Mouse (Mus musculus): Measurements from ENCODE around the gene Crtc3. TPM values are rescaled to one million over a fixed set of nuclear protein-coding genes. Genes with fewer than 3 reads are reported as not detected.

The Crtc3 gene
- polyA plus RNA-seq, 1 experiment: 6.4 TPM

DNA sequence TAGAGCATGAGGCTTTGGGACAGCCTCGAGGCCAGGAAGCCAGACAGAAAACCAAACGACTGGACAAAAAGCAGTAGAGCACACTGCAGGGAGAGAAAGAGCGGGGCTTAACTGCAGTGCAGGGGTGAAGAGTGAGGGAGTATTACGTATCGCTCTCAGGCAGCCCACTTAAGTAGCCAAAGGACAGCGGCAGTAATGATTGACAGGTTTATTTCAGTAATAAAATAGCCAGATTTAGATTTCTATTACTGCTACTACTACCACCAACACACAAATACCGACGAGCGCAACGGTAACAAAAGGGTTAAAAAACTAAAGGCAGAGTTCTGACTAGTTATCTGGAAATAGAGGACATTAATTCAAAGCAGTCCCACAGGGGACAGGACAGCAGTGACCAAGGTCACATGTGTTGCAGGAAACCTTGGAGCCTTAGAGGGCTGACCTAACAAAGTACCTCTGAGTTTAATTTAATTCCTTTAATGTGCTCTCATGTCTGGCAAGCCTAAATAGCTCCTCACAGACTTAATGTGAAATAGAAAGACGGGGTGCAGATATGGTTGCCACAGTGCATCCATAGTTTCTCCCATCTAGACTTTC, 76.4 kb downstream of the Crtc3 start:
- no peaks in the 10 kb centered on the region for H3K79me2 ChIP-seq (ENCODE audit: control insufficient read depth, insufficient read depth)
- H3K27me3 ChIP-seq (ENCODE audit: control insufficient read depth, insufficient read depth, insufficient read length): no peaks in the 10 kb centered on the region
- no peak for TF ChIP-seq CEBPB (IDR thresholded peaks at IDR 0.05; ENCODE audit: low read depth)
- TF ChIP-seq MYOG (IDR thresholded peaks at IDR 0.05; ENCODE audit: control insufficient read depth, extremely low read depth, insufficient read length): no peak
- TF ChIP-seq MYOD1 (IDR thresholded peaks at IDR 0.05; ENCODE audit: control insufficient read depth, insufficient read length, low read depth): no peak
- no peak for TF ChIP-seq MAX (IDR thresholded peaks at IDR 0.05)
- no peak for TF ChIP-seq FOSL1 (IDR thresholded peaks at IDR 0.05; ENCODE audit: insufficient read depth, low read length, poor library complexity, severe bottlenecking)
- no peak for TF ChIP-seq CTCF (IDR thresholded peaks at IDR 0.05; ENCODE audit: control insufficient read depth, insufficient read depth, insufficient read length)
- TF ChIP-seq USF1 (IDR thresholded peaks at IDR 0.05; ENCODE audit: low read depth): no peak
- H3K4me3 ChIP-seq (ENCODE audit: insufficient read depth, poor library complexity, severe bottlenecking): no peak overlapping the region
- H3ac ChIP-seq (ENCODE audit: control insufficient read depth, insufficient read length, low read depth): no peak overlapping the region
- no peaks in the 10 kb centered on the region for H3K79me3 ChIP-seq (ENCODE audit: low read depth)
- H3K36me3 ChIP-seq (ENCODE audit: control insufficient read depth, insufficient read depth): peaks cover 5% of the 10 kb centered on the region

DNA sequence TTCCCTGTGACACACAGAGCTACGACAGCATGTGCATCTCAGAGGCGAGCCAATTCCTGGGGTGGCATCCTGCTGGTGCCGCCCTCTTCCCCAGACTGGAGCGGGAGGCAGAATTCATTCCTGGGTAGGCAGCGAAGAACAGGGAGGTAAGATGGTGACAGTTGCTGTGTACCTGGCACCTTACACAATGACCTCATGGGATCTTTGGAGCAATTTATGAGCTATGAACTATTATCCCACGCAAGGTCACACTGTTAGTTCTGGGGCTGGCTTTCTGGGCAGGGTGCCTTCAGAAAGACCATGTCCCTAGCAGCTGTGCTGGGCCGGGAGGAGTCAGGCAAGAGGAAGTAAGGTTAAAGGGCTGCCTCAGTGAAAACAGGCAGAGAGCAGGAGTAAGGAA, 77.0 kb downstream of the Crtc3 start:
- H3ac ChIP-seq (ENCODE audit: control insufficient read depth, insufficient read length, low read depth): no peak overlapping the region
- no peak overlapping the region for H3K4me3 ChIP-seq (ENCODE audit: insufficient read depth, poor library complexity, severe bottlenecking)
- H3K36me3 ChIP-seq (ENCODE audit: control insufficient read depth, insufficient read depth): peaks cover 2% of the 10 kb centered on the region
- no peaks in the 10 kb centered on the region for H3K79me3 ChIP-seq (ENCODE audit: low read depth)
- no peaks in the 10 kb centered on the region for H3K27me3 ChIP-seq (ENCODE audit: control insufficient read depth, insufficient read depth, insufficient read length)
- no peaks in the 10 kb centered on the region for H3K79me2 ChIP-seq (ENCODE audit: control insufficient read depth, insufficient read depth)
- TF ChIP-seq MYOD1 (IDR thresholded peaks at IDR 0.05; ENCODE audit: control insufficient read depth, insufficient read length, low read depth): no peak
- TF ChIP-seq USF1 (IDR thresholded peaks at IDR 0.05; ENCODE audit: low read depth): no peak
- TF ChIP-seq CEBPB (IDR thresholded peaks at IDR 0.05; ENCODE audit: low read depth): no peak
- no peak for TF ChIP-seq MAX (IDR thresholded peaks at IDR 0.05)
- TF ChIP-seq MYOG (IDR thresholded peaks at IDR 0.05; ENCODE audit: control insufficient read depth, extremely low read depth, insufficient read length): no peak
- TF ChIP-seq CTCF (IDR thresholded peaks at IDR 0.05; ENCODE audit: control insufficient read depth, insufficient read depth, insufficient read length): no peak
- no peak for TF ChIP-seq FOSL1 (IDR thresholded peaks at IDR 0.05; ENCODE audit: insufficient read depth, low read length, poor library complexity, severe bottlenecking)

DNA sequence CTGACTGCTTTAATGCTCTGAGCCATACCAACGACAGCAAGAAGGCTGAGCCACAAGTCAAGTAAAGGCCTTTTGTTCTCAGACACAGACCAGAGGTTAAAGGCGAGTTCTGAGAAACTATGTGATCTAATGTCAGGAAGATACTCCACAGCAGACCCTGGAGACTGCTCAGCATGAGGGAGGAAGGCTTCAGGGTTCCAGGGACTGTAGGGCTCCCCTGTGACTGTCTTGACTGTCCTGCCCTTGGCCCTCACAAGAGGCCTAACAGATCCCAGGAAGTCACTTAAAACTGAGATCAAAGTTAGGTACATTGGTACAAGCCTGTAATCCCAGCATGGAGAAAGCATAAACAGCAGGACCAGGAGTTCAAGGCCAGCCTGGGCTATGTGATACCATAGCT, 81.2 kb downstream of the Crtc3 start:
- TF ChIP-seq USF1 (IDR thresholded peaks at IDR 0.05; ENCODE audit: low read depth) (no peak), CEBPB (IDR thresholded peaks at IDR 0.05; ENCODE audit: low read depth) (no peak), MYOG (IDR thresholded peaks at IDR 0.05; ENCODE audit: control insufficient read depth, extremely low read depth, insufficient read length) (no peak), MYOD1 (IDR thresholded peaks at IDR 0.05; ENCODE audit: control insufficient read depth, insufficient read length, low read depth) (no peak), MAX (IDR thresholded peaks at IDR 0.05) (no peak), CTCF (IDR thresholded peaks at IDR 0.05; ENCODE audit: control insufficient read depth, insufficient read depth, insufficient read length) (no peak), FOSL1 (IDR thresholded peaks at IDR 0.05; ENCODE audit: insufficient read depth, low read length, poor library complexity, severe bottlenecking) (no peak)
- H3ac ChIP-seq (ENCODE audit: control insufficient read depth, insufficient read length, low read depth): no peak overlapping the region

GRCm38 (mm10) chr7:80606435-80606834, 82.2 kb downstream of the Crtc3 start:
- Histone ChIP-seq H3K36me3 (ENCODE audit: control insufficient read depth, insufficient read depth) (no peaks in the 10 kb centered on the region), H3K27me3 (ENCODE audit: control insufficient read depth, insufficient read depth, insufficient read length) (no peaks in the 10 kb centered on the region), H3ac (ENCODE audit: control insufficient read depth, insufficient read length, low read depth) (no peak overlapping the region), H3K79me3 (ENCODE audit: low read depth) (no peaks in the 10 kb centered on the region), H3K4me3 (ENCODE audit: insufficient read depth, poor library complexity, severe bottlenecking) (no peak overlapping the region), H3K79me2 (ENCODE audit: control insufficient read depth, insufficient read depth) (no peaks in the 10 kb centered on the region)
- TF ChIP-seq FOSL1 (IDR thresholded peaks at IDR 0.05; ENCODE audit: insufficient read depth, low read length, poor library complexity, severe bottlenecking) (no peak), CEBPB (IDR thresholded peaks at IDR 0.05; ENCODE audit: low read depth) (no peak), CTCF (IDR thresholded peaks at IDR 0.05; ENCODE audit: control insufficient read depth, insufficient read depth, insufficient read length) (no peak), MYOG (IDR thresholded peaks at IDR 0.05; ENCODE audit: control insufficient read depth, extremely low read depth, insufficient read length) (no peak), MYOD1 (IDR thresholded peaks at IDR 0.05; ENCODE audit: control insufficient read depth, insufficient read length, low read depth) (no peak), USF1 (IDR thresholded peaks at IDR 0.05; ENCODE audit: low read depth) (no peak)

More for the DNA sequence above, 81.2 kb downstream of the Crtc3 start:
- Histone ChIP-seq H3K79me3 (ENCODE audit: low read depth) (no peaks in the 10 kb centered on the region), H3K36me3 (ENCODE audit: control insufficient read depth, insufficient read depth) (no peaks in the 10 kb centered on the region), H3K27me3 (ENCODE audit: control insufficient read depth, insufficient read depth, insufficient read length) (no peaks in the 10 kb centered on the region), H3K79me2 (ENCODE audit: control insufficient read depth, insufficient read depth) (no peaks in the 10 kb centered on the region), H3K4me3 (ENCODE audit: insufficient read depth, poor library complexity, severe bottlenecking) (no peak overlapping the region)

- Histone ChIP-seq H3K79me2 (ENCODE audit: control insufficient read depth, insufficient read depth) (no peaks in the 10 kb centered on the region), H3ac (ENCODE audit: control insufficient read depth, insufficient read length, low read depth) (no peak overlapping the region), H3K36me3 (ENCODE audit: control insufficient read depth, insufficient read depth) (no peaks in the 10 kb centered on the region), H3K4me3 (ENCODE audit: insufficient read depth, poor library complexity, severe bottlenecking) (no peak overlapping the region), H3K79me3 (ENCODE audit: low read depth) (no peaks in the 10 kb centered on the region), H3K27me3 (ENCODE audit: control insufficient read depth, insufficient read depth, insufficient read length) (no peaks in the 10 kb centered on the region)
- TF ChIP-seq MAX (IDR thresholded peaks at IDR 0.05): no peak
- TF ChIP-seq MYOD1 (IDR thresholded peaks at IDR 0.05; ENCODE audit: control insufficient read depth, insufficient read length, low read depth): no peak
- TF ChIP-seq CEBPB (IDR thresholded peaks at IDR 0.05; ENCODE audit: low read depth): no peak
- no peak for TF ChIP-seq USF1 (IDR thresholded peaks at IDR 0.05; ENCODE audit: low read depth)
- no peak for TF ChIP-seq MYOG (IDR thresholded peaks at IDR 0.05; ENCODE audit: control insufficient read depth, extremely low read depth, insufficient read length)
- TF ChIP-seq FOSL1 (IDR thresholded peaks at IDR 0.05; ENCODE audit: insufficient read depth, low read length, poor library complexity, severe bottlenecking): no peak
- TF ChIP-seq CTCF (IDR thresholded peaks at IDR 0.05; ENCODE audit: control insufficient read depth, insufficient read depth, insufficient read length): no peak
Observed at GRCm38 (mm10) chr7:80605557-80605930, 83.1 kb downstream of the Crtc3 start.
